Mouse (Mus musculus): ENCODE measurements around the gene Ube2q2.
"Not testable (repeated sequence)": the region's sequence is repeated elsewhere in the genome, so short reads cannot be mapped to it uniquely, and the experiment has no call there.

Gene Ube2q2

DNA sequence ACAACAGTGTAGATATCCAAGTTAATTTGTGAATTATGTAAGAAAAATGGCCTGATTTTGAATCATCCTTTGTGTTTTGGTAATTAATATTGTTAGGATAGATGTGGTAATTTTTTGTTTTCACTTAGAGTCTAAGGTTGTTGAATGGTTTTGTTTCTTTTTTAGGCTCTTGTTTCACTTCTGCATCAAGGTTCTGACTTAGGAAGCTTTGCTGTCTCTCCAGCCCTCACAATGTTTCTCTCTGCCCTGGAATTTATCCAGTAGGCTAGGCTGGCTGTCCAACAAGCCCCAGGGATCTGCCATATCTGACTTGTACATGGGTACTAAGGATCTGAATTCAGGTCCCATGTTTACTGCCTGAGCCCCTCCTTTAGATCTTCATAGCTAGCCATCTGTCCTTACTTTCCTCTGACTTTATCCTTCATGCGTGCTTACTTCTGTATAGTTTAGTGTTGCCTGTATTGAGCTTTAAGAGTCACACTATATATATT is 23.6 kb downstream of the Ube2q2 start:
- no peak for DNase-seq (ENCODE audit: low spot score in 2 of 2)

DNA sequence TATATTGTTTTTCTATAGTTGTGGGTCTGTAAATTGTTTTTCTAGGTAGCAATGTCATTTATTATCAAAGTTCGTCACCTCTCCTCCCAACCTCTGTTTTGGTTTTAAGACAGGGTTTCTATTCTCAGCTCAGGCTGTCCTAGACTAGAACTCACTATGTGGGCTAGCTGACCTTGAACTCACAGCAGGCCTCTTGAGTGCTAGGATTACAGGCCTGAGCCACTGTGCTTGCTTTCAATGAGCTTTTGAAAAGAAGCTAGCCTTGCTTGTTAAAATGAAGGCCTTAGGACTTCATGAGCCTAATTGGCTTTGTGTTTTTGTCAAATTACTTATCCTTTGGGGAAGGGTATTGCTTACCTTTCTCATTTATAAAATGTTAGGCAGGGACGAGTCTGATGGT is 25.6 kb downstream of the Ube2q2 start:
- DNase-seq (ENCODE audit: low spot score in 2 of 2): no peak

DNA sequence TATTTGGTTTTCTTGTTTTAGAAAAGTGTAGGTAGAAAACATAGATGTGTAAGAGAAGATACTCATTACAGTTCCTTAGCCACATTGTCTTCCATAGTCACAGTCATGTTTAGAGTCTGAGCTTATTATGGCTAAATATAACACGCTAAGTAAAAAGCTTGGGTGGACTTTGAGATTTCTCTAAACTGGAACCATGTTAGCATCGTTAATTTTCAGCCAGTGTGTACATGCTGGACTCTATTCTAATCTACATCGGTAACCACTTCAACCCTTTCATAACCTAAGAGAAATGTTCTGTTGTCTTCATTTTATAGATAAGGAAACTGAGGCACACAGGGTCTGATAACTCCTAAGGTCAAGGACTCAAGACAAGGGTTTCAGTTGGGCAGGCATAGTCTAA is 47.2 kb downstream of the Ube2q2 start:
- DNase-seq (ENCODE audit: low spot score in 2 of 2): no peak

DNA sequence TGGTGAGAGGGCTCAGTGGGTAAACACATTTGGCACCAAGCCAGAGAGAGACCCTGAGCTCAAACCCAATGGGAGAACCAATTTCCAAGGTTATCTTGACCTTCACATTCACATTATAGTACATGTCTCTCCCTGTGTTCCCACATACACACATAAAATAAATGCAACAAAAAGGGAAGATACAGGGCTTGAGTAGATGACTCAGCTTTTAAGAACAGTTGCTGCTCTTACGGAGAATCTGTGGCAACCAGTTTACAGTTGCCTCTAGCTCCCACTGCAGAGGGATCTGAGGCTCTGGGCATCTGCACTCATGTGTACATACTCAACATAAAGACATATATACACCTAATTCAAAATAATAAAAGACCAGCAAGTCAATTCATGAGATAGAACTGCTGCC is 49.6 kb downstream of the Ube2q2 start:
- DNase-seq (ENCODE audit: low spot score in 2 of 2): no peak

DNA sequence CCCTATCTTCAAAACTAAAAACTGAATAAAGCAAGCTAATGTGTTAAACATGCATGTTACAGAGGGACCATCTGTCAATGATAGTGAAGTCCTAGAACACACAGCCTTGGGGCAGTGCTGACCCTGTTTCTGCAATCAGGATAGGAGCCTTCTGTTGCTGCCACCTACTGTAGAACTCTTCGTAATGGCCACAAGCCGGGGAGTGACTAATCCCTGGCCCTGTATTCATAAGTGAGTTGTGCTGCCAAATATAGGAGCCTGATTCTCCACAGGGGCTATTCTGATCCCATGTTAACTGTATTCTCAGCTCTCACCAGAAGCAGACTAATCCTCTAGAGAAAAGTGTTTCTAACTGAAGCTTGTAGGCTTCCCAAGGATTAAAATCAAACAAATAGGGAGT is 50.7 kb downstream of the Ube2q2 start:
- DNase-seq (ENCODE audit: low spot score in 2 of 2): no peak

DNA sequence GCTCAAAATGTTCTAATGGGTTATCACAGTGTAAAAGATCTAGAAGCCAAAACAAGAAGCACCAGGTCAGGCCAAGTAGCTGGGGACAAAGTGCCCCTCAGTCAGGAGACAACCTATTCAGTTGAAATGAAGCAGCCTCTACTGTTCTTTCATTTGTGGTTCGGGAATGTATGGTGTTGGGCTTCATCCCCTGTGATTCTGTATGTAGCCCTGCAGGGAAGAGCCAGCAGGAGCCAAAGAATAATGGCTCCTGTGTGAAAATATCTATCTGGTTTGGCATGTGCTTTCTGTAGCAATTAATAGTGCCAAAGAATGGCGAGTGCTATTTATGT is 59.8 kb downstream of the Ube2q2 start:
- DNase-seq (ENCODE audit: low spot score in 2 of 2): no peak

DNA sequence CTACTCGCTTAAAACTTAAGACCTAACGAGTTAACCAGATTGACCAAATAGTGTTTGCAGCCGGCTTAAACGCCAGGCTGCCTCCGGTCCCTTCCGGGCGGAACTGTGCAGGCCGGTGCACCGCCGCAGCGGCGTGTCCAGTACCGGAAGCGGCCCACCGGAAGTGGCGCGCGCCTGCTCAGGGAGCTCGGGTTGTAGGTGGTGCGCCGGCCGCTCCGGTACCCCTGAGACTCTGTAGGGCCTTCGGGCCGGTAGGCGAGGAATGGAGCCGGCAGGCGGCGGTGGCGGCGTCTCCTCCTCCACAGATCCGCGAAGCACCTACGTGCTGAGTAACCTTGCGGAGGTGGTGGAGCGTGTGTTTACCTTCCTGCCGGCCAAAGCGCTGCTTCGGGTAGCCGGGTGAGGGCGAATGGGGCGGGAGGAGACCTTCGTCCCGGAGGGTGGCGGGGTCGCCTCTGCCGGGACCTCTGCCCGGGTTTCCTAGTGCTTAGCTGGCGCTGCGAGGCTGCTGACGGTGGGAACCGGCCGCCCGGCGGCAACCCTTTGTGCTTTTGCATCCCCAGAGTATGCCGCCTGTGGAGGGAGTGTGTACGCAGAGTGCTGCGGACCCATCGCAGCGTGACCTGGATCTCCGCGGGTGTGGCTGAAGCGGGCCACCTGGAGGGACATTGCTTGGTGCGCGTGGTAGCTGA is 60.3 kb downstream of the Ube2q2 start, which contains the start of gene Fbxo22:
TSS of gene Fbxo22 (plus strand) at position 136 of the 692 bp plus-strand sequence.
- DNase-seq (ENCODE audit: low spot score in 2 of 2): peak; percentile 79 to 82

DNA sequence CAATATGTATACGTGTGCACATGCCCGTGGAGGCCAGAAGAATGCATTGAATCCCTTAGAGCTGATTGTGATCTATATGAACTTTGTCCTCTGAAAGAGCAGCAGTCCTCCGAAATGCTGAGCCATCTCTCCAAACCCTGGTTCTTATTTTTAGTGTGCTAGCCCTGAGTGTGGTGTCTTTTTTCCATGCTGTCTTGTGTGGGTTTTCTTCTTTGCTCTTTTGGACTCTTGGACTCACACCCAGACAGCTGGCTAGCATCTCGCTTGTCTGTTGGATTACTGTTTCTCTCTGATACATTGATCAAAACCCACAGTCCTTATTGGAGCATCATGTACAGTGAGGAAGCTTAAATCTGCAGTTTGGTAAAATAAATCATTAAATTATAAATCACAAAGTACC is 63.0 kb downstream of the Ube2q2 start:
- no peak for DNase-seq (ENCODE audit: low spot score in 2 of 2)

DNA sequence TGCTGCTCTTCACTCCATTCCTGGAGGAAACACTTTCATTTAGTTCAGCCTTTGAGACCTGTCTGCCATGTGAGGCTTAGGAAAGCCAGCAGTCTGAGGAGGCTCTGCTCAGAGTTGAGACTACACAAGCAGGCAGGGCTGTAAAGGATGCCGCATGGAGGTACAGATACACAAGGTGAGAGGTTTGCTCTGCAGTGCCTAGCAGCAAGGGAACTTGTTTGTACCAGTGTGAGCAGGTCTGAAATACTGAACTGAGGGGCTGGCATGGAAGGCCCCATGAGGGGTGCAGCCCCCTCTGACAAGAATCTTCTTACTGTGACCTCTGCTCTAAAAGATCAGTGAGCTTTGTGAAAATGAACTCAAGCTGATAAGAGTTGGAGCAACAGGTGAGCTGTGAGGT is 64.7 kb downstream of the Ube2q2 start:
- no peak for DNase-seq (ENCODE audit: low spot score in 2 of 2)

DNA sequence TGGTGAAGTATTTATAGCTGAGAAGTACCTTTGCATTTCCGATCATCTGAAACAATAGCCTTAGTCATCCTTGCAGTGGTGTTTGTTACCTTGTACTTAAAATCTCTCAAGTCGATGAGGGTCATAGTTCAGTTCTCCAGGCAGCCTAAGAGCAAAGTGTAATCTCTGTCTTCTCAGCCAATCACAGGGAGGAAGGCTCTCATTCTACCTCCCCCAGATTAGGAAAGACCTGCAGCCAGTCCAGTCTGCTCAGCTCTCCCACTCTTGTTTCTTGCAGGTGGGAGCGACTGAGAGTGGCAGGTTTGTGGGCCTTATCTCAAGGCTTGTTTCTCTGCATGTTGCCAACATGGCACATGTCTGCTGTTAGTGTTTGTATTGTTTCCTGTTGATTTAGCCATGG is 66.4 kb downstream of the Ube2q2 start:
- no peak for DNase-seq (ENCODE audit: low spot score in 2 of 2)

DNA sequence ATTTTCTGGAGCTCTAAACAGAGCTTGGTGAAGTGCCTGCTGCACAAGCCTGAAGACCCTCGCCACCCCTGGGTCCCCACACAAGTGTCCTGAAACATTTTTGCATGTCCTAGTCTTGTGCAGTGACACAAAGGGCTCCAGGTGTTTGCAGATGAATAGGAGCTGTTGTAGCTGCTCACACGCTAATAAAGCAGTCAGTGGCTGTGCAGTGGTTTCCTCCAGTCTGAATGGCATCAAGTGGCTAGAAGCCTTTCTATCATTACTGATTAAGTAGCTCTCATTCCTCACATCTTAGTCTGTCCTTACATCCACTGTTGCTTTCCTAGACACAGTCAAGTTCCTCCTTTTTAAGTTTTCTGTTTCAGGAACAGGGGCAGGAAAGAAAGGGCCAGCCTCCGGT is 67.0 kb downstream of the Ube2q2 start:
- DNase-seq (ENCODE audit: low spot score in 2 of 2): no peak

DNA sequence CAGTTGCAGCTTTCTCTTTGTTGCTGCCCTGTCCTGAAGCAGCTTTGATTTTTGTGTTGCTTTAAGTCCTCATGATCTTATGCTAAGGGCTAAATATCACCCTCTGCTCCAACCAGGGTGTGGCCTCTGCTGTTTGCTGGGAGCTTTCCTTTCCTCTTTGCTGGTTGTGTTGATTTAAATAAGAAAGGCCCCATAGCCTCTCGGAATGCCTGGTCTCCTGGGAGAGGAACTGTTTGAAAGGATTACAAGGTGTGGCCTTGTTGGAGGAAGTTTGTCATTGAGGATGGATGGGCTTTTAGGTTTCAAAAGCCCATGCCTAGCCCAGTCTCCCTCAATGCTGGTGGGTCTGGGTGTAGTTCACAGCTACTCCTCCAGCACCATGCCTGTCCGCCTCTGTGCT is 67.4 kb downstream of the Ube2q2 start:
- DNase-seq (ENCODE audit: low spot score in 2 of 2): no peak

DNA sequence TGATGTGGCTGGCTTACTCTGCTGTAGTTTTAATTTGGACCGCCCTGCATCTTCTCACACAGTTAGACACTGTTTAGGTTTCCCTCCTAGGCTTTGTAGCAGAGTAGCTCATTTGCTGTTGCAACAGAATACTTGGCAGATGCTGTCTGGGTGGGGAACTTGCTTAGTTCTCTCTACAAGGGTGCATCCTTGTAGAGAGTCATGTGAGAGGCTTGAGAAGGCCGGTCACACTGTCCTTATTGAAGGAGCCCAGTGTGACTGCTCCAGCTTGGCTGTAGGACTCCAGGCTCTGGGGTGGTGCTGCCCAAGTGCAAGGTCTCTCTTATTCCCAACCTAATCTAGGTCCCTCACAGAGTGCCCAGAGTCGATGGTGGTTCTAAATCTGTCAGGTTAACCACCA is 68.7 kb downstream of the Ube2q2 start:
- no peak for DNase-seq (ENCODE audit: low spot score in 2 of 2)

DNA sequence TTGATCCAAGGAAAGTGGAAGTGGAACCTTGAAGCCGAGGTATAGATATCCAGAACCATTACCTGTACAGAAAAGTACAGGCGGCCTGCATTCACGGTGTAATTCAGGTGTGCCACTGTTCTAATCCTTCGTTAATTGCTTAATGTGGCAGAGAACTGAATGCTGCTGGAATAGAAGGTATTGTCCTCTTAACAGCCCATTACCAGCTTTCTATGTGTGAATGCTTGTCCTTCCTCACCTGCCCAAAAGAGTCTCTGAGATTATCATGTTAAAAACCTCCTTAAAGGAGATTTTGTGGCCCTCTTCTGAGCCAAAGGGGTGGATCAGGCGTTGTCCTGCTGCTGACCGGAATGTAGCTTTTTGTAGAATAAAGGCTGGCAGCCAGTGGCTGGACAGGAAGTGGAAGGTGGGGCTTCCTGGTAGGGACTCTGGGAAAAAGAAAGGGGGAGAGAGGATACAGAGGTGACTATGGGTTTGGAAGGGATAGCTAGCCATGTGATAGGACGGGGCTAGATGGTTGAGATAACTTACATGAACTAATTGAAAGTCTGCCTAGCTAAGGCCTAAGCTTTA is 76.6 kb downstream of the Ube2q2 start:
- DNase-seq (ENCODE audit: low spot score in 2 of 2): no peak

DNA sequence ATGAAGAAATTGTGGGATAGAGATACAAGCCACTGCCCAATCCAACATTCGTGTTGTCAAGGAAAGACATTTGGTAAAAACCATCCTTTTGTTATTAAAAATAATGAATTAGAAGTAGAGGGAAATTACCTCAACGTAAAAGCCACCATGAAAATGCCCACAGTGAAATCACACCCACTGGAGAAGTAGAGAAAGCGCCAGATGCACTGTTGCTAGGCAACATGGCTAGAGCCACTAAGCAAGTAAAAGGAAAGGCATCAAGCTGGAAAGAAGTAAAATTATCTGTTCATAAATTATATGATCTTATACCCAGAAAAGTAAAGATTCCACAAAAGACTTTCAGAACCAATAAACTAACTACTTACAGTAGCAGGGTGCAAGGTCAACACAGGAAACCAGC is 77.6 kb downstream of the Ube2q2 start:
- no peak for DNase-seq (ENCODE audit: low spot score in 2 of 2)

DNA sequence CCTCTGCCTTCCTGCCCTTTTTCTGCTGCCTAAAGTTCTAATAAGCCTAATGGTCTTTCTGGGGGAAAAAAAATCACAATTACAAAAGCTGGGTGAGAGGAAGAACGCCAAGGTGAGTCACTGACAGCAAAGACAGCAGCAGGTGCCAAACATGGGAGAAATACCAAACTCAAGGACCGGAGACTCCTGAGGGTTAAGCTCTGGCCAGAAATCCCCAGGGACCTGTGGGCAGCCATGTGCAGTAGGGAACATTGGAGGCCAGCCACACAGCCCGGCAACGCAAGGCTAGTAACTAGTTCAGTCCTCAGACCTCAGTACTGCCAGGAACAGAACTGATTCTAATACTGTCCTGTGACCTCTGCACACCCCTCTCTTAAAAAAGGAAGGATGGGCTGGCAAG is 79.5 kb downstream of the Ube2q2 start:
- DNase-seq (ENCODE audit: low spot score in 2 of 2): no peak

DNA sequence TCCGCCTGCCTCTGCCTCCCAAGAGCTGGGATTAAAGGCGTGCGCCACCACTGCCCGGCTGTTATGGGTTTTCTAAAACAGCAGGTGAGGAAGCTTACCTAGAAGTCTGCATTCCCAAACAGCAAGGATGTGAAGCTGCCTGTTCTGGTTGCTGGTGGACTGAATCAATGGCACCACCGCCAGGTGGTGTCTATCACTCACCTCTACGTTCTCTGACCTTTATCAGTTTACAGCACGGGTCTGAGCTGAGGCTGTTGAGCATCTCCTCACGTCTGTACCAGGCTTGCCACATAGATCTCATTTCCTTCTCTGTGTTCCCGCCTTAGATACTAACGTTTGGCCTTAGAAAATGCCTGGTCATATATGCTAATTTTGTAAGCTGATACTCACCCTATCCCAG is 80.4 kb downstream of the Ube2q2 start:
- no peak for DNase-seq (ENCODE audit: low spot score in 2 of 2)

DNA sequence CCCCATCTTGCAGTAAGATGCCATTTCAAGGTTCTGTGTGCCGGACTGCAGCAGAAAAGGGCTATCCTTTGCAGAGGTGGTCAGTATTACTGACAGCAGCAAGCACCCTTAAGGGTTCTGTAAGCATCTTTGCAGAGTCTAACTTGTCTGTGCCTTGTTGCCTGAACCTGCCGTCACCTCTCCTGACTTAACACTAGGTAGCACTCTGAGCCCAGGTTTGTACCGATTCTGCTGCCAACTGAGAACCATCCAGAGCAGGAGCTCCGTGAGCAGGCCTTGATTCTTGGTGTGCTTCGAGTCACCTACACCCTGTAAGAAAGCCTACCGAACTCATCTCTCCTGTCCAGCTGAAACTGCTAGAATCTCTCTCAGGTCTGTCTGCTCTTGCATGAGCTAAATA is 82.9 kb downstream of the Ube2q2 start:
- no peak for DNase-seq (ENCODE audit: low spot score in 2 of 2)

DNA sequence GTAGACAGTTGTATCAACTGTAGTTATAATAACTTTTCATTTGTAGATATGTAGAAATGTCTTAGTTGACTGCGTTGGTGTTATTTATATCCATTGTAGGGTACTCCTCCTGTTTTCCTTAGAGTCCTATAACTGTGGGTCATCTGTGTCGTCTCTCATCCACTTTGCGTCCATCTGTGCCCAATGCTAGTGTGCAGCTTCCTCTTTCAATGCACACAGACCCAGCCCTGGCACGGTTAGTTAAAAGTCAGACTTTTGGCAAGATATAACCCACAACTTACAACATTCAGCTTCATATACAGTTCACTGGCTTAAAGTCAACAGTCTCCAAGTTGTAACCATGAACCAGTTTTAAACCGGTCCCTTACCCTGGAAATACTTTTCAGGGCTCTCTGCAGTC is 83.5 kb downstream of the Ube2q2 start:
- DNase-seq (ENCODE audit: low spot score in 2 of 2): no peak

DNA sequence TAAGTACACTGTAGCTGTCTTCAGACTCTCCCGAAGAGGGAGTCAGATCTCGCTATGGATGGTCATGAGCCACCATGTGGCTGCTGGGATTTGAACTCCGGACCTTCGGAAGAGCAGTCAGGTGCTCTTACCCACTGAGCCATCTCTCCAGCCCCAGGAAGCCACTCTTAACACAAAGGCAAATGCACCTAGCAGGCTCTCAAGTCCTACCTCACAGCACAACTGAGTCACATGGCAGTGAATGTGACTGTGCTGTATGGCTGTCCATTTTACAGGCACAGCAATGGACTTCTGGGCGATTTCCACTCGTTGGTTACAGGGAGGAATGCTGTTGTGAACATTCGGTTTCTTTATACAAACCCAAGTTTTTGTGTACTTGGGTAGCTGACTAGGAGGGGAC is 83.9 kb downstream of the Ube2q2 start:
- no peak for DNase-seq (ENCODE audit: low spot score in 2 of 2)

DNA sequence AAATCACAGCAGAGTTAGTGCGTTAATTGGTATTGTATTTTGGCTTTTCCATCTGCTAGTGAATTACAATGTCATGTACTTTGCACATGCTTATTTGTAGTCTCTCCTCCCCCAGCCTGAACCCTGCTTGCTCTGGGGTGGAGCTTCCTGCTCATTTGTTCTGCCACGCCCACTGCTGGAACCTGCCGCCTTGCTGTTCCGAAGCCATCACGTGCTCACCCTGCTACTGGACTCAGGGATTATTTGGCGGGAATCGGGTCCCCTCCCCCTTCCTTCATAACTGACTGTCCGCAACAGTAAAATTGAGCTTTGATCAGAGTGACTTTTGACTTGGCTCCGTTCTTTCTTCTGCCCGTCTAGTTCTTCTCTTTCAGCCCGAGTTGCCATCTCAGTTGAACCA is 84.4 kb downstream of the Ube2q2 start:
- DNase-seq (ENCODE audit: low spot score in 2 of 2): not testable (repeated sequence)

DNA sequence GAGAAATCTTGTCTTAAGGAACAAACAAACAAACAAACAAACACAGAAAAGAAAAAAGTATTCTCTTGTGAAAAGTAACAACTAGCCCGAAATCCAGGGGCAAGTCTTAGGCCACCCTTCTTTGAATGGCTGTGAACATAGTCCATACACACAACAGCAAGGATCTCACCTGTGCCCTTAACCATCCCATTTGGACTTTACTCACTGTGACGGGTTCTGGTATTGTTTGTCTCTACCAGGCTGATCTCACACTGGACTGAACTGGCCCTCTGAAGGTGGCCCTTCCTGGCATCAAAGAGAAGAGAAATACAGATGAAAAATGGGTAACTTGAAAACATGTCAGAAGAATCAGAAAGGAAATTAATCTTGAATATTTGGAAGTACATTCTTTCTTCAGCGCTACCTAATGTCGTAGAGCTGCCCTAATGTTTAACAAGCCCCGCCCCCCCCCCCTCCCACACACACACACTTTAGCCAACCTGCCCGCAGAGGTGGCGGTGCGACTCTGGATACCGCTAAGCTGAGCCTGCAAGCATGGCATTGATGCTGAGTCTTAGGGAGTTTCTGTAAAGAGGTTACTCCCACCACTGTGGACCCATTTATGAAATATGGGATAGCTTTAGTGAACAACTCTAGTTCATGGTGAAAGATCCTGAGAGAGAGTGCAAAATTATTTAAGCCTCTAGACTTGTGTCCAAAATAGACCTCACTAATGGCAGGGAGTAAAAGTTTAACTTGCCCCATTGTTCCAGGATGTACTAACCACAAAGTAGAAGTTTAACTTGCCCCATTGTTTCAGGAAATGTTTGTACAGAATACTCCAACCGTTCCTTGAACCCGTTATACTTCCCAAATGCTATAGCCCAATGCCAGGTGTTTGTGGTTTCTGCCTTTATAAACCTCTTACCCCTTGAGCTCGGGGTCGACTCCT is 87.8 kb downstream of the Ube2q2 start:
- DNase-seq (ENCODE audit: low spot score in 2 of 2): no peak

DNA sequence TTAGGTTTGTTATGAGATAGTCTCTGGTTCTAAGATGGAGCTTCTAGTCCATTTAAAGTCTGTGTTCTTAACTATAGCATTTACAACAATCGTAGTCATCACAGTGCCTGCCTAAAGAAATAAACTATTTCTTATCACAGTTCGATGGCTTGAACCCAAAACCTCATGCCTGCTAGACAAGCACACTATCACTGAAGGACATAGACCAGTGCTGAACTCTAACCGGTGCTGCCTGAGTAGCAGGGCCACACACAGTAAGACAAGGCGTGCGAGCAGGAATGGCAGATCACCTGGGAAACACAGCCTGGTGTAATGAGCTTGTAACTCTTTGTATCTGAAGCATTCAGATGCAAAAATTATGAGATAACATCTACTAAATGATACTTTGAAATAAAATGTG is 92.2 kb downstream of the Ube2q2 start:
- DNase-seq (ENCODE audit: low spot score in 2 of 2): no peak
